ENCODE assay signal across 8 mouse cellular contexts in genomic region chr9:69480344-69480743, GRCm38 (mm10). TPM values are rescaled to one million over a fixed set of nuclear protein-coding genes. Genes with fewer than 3 reads are reported as not detected.
A peak's percentile ranks its signal among the peaks of the same experiment; 100 is the strongest.
DNase-seq lines count a peak whose midpoint lies in the region; ATAC-seq lines count a peak whose summit lies in the region.

No protein-coding gene starts in this region.

- intact Hi-C loops in left cerebral cortex, postnatal 10 days (cut with DNase I) = loop anchor here (2.0 to 10.0 kb wide), 3 partner anchors 62 to 1466 kb away; no protein-coding TSS in a partner anchor

- no peak overlapping the region for H3K4me3 ChIP-seq in liver, embryonic 11.5 days (ENCODE audit: low read depth, low read length)
- H3K4me3 ChIP-seq in midbrain, embryonic 15.5 days = no peak overlapping the region

- H3K36me3 ChIP-seq in liver, embryonic 11.5 days (ENCODE audit: control insufficient read depth, insufficient read depth, low read length) = 0 out of 2 replicates have a peak, but pooled peaks cover 3% of the 10 kb centered on the region
- no peaks in the 10 kb centered on the region for H3K36me3 ChIP-seq in midbrain, embryonic 15.5 days (replicated peaks)

- no peak overlapping the region for H3K27ac ChIP-seq in liver, embryonic 11.5 days (ENCODE audit: low read depth, low read length)
- no peak overlapping the region for H3K27ac ChIP-seq in midbrain, embryonic 15.5 days

- no peaks in the 10 kb centered on the region for H3K4me1 ChIP-seq in liver, embryonic 11.5 days (replicated peaks; ENCODE audit: control insufficient read depth, insufficient read depth, low read length)
- H3K4me1 ChIP-seq in midbrain, embryonic 15.5 days = peaks cover 8% of the 10 kb centered on the region

- WGBS in liver, embryonic 11.5 days = 2% methylated on average over 1 of the region's 1 CpGs
- WGBS in midbrain, embryonic 15.5 days = 0% methylated on average over 1 of the region's 1 CpGs

- peak; percentile 68 for DNase-seq in liver
- DNase-seq in liver, embryonic 11.5 days (ENCODE audit: low spot score) = no peak
- DNase-seq in cerebellum, adult 11-12 months = peak; percentile 26
- peak; percentile 24 to 95 for DNase-seq in frontal cortex, adult 2 months (ENCODE audit: extremely low spot score in 1 of 2, low spot score in 1 of 2)
- peak; percentile 81 to 87 for DNase-seq in left cerebral cortex, postnatal 10 days (ENCODE audit: extremely low spot score in 1 of 2, low spot score in 2 of 2)
- peak; percentile 59 to 70 for DNase-seq in spleen, postnatal 36 days (ENCODE audit: low spot score in 2 of 2)

- H3K9me3 ChIP-seq in liver, embryonic 11.5 days (ENCODE audit: control insufficient read depth, low read length) = no peaks in the 10 kb centered on the region
- no peaks in the 10 kb centered on the region for H3K9me3 ChIP-seq in midbrain, embryonic 15.5 days

- ATAC-seq in liver, embryonic 11.5 days (replicated peaks; ENCODE audit: low FRiP score) = no peak
- peak; percentile 41 for ATAC-seq in inflammation-experienced regulatory T-cells, adult 6 months
- ATAC-seq in midbrain, embryonic 15.5 days (replicated peaks) = peak; percentile 70

- no peak overlapping the region for H3K4me2 ChIP-seq in liver, embryonic 11.5 days
- H3K4me2 ChIP-seq in midbrain, embryonic 15.5 days = no peak overlapping the region

- H3K9ac ChIP-seq in liver, embryonic 11.5 days (ENCODE audit: low read depth, low read length) = no peak overlapping the region
- H3K9ac ChIP-seq in midbrain, embryonic 15.5 days = no peak overlapping the region

- H3K27me3 ChIP-seq in liver, embryonic 11.5 days (replicated peaks; ENCODE audit: control insufficient read depth, insufficient read depth, low read length) = no peaks in the 10 kb centered on the region
- H3K27me3 ChIP-seq in midbrain, embryonic 15.5 days (replicated peaks) = no peaks in the 10 kb centered on the region

RNA-seq across cellular contexts. Expression of gene Anxa2, which starts 26.9 kb away (rescaled TPM):
- polyA plus RNA-seq in liver, embryonic 11.5 days (2014; fragmentation: Nextera tagmentation; extraction: Ambion mirVana) = 153 and 159 TPM in 2 replicates
- 21.2 and 22.7 TPM in 2 replicates for polyA plus RNA-seq in frontal cortex, adult 2 months (2012; rRNA removed)
- polyA plus RNA-seq in inflammation-experienced regulatory T-cells, adult 6 months (2017; shearing (Covaris generic)) = 100 to 1,000 TPM; 114 to 717 (median 120) TPM
- total RNA-seq in left cerebral cortex, postnatal 10 days (2021) = 10 to 100 TPM; 15.9 to 17.0 TPM
- polyA plus RNA-seq in midbrain, embryonic 15.5 days (2015; fragmentation: Nextera tagmentation; extraction: Ambion mirVana) = 123 and 142 TPM in 2 replicates
